Mouse (Mus musculus) neural tube, embryonic 15.5 days (tissue): ENCODE data around the gene Tro. TPM values are rescaled to one million over a fixed set of nuclear protein-coding genes. Genes with fewer than 3 reads are reported as not detected.

Source experiments
- ATAC-seq: fragments of 200-750 bp; cut with Nextera tagmentation; 2 replicates; pipeline ENCODE4 v1.8.0; 2017; ENCODE audit warnings: mild to moderate bottlenecking, moderate TSS enrichment, moderate library complexity; ENCODE audit not compliant: low FRiP score
- H3K27ac ChIP-seq: fragments of 300-500 bp; sonication (generic); replicated peaks from 2 replicates; pipeline ENCODE4 v1.5.1; 2015; ENCODE audit warnings: mild to moderate bottlenecking, inconsistent platforms
- H3K27me3 ChIP-seq: fragments of 300-500 bp; sonication (generic); replicated peaks from 2 replicates; pipeline ENCODE4 v1.6.1; 2015; ENCODE audit warnings: inconsistent platforms
- H3K36me3 ChIP-seq: fragments of 300-500 bp; sonication (generic); 2 replicates; pipeline ENCODE4 v1.6.1; 2015; ENCODE audit warnings: inconsistent platforms
- H3K4me1 ChIP-seq: fragments of 300-500 bp; sonication (generic); 2 replicates; pipeline ENCODE4 v1.6.1; 2015; ENCODE audit warnings: inconsistent platforms
- H3K4me2 ChIP-seq: fragments of 300-500 bp; sonication (generic); 2 replicates; pipeline ENCODE4 v1.6.1; 2015; ENCODE audit warnings: inconsistent platforms, mild to moderate bottlenecking, moderate library complexity
- H3K4me3 ChIP-seq: fragments of 300-500 bp; sonication (generic); replicated peaks from 2 replicates; pipeline ENCODE4 v1.5.1; 2015; ENCODE audit warnings: mild to moderate bottlenecking, inconsistent platforms
- H3K9ac ChIP-seq: fragments of 300-500 bp; sonication (generic); replicated peaks from 2 replicates; pipeline ENCODE4 v1.6.1; 2015; ENCODE audit warnings: mild to moderate bottlenecking, inconsistent platforms
- H3K9me3 ChIP-seq: fragments of 300-500 bp; sonication (generic); replicated peaks from 2 replicates; pipeline ENCODE4 v1.6.1; 2016; ENCODE audit warnings: inconsistent platforms
- WGBS: fragments of 180-500 bp; shearing (Covaris S2); methylation state at CpG from one replicate; pipeline ENCODE4 v1.1.7; 2015; ENCODE audit warnings: mixed read lengths; 5-methylcytosine and 5-hydroxymethylcytosine counted together
- polyA plus RNA-seq: library from polyadenylated mRNA; unstranded; fragments of >200 nt; fragmentation: Nextera tagmentation; extraction: Ambion mirVana; gene quantifications from 2 replicates; pipeline ENCODE4 v1.2.1, GENCODE M21; 2015

Tro gene
- 67.5 and 79.1 TPM in 2 replicates for polyA plus RNA-seq

- ATAC-seq, result peak; percentile 94
- 26% methylated on average over 37 of the region's 37 CpGs for WGBS
- 0 out of 2 replicates have a peak, but pooled peaks cover 13% of the 10 kb centered on the region for H3K4me1 ChIP-seq
Measured at GRCm38 (mm10) chrX:150656908-150657796, at the start of gene Tro. TSS of gene Tro (minus strand) at chrX:150657583.

GRCm38 (mm10) chrX:150677505-150677904 is 20.1 kb upstream of the Tro start:
- H3K27ac ChIP-seq, result no peak overlapping the region
- H3K9ac ChIP-seq, result no peak overlapping the region
- H3K4me2 ChIP-seq, result no peak overlapping the region
- H3K27me3 ChIP-seq, result no peaks in the 10 kb centered on the region
- WGBS, result 38% methylated on average over 1 of the region's 1 CpGs
- H3K36me3 ChIP-seq, result no peaks in the 10 kb centered on the region
- ATAC-seq, result no peak
- H3K9me3 ChIP-seq, result no peaks in the 10 kb centered on the region
- no peaks in the 10 kb centered on the region for H3K4me1 ChIP-seq
- no peak overlapping the region for H3K4me3 ChIP-seq

More at GRCm38 (mm10) chrX:150656908-150657796, at the start of gene Tro:
- Histone ChIP-seq H3K9me3 (no peaks in the 10 kb centered on the region), H3K4me3 (peak within 1 kb of the TSS; percentile 53), H3K4me2 (peak within 1 kb of the TSS; percentile 49), H3K27ac (peak within 1 kb of the TSS; percentile 81), H3K9ac (peak within 1 kb of the TSS; percentile 56), H3K36me3 (peaks cover 10% of the 10 kb centered on the region), H3K27me3 (no peaks in the 10 kb centered on the region)

GRCm38 (mm10) chrX:150662809-150663208 is 5.4 kb upstream of the Tro start:
- Histone ChIP-seq H3K27me3 (no peaks in the 10 kb centered on the region), H3K4me3 (no peak overlapping the region), H3K36me3 (no peaks in the 10 kb centered on the region), H3K27ac (no peak overlapping the region), H3K9me3 (no peaks in the 10 kb centered on the region), H3K4me2 (no peak overlapping the region), H3K9ac (no peak overlapping the region), H3K4me1 (no peaks in the 10 kb centered on the region)
- 35% methylated on average over 4 of the region's 4 CpGs for WGBS
- ATAC-seq, result no peak

GRCm38 (mm10) chrX:150657797-150658118 is 375 bp upstream of the Tro start:
- no peak for ATAC-seq
- 40% methylated on average over 3 of the region's 3 CpGs for WGBS
- H3K9me3 ChIP-seq, result no peaks in the 10 kb centered on the region
- peak overlapping the region; percentile 53 for H3K4me3 ChIP-seq
- peak overlapping the region; percentile 81 for H3K27ac ChIP-seq
- 0 out of 2 replicates have a peak, but pooled peaks cover 13% of the 10 kb centered on the region for H3K4me1 ChIP-seq
- no peaks in the 10 kb centered on the region for H3K27me3 ChIP-seq
- H3K9ac ChIP-seq, result peak overlapping the region; percentile 56; the same call in 1 of the 2 replicates
- H3K4me2 ChIP-seq, result peak overlapping the region; percentile 49
- peaks cover 7% of the 10 kb centered on the region for H3K36me3 ChIP-seq

GRCm38 (mm10) chrX:150656122-150656907 is 1.1 kb downstream of the Tro start:
- Histone ChIP-seq H3K9me3 (no peaks in the 10 kb centered on the region), H3K4me3 (peak overlapping the region; percentile 53), H3K27ac (peak overlapping the region; percentile 81), H3K9ac (peak overlapping the region; percentile 56), H3K27me3 (no peaks in the 10 kb centered on the region), H3K4me1 (0 out of 2 replicates have a peak, but pooled peaks cover 13% of the 10 kb centered on the region), H3K36me3 (peaks cover 11% of the 10 kb centered on the region), H3K4me2 (peak overlapping the region; percentile 49)
- peak; percentile 83 for ATAC-seq
- WGBS, result 31% methylated on average over 23 of the region's 44 CpGs

GRCm38 (mm10) chrX:150636421-150636820 is 21.0 kb downstream of the Tro start:
- ATAC-seq, result no peak

GRCm38 (mm10) chrX:150598882-150599281 is 58.5 kb downstream of the Tro start:
- Histone ChIP-seq H3K27ac (no peak overlapping the region), H3K4me2 (no peak overlapping the region), H3K9me3 (no peaks in the 10 kb centered on the region), H3K27me3 (no peaks in the 10 kb centered on the region; the same call in 1 of the 2 replicates), H3K36me3 (no peaks in the 10 kb centered on the region), H3K4me1 (no peaks in the 10 kb centered on the region), H3K4me3 (no peak overlapping the region), H3K9ac (no peak overlapping the region)
- WGBS, result 73% methylated on average over 2 of the region's 2 CpGs
- no peak for ATAC-seq

More at GRCm38 (mm10) chrX:150636421-150636820, 21.0 kb downstream of the Tro start:
- Histone ChIP-seq H3K36me3 (no peaks in the 10 kb centered on the region), H3K27me3 (no peaks in the 10 kb centered on the region), H3K4me1 (no peaks in the 10 kb centered on the region), H3K4me2 (no peak overlapping the region), H3K9ac (no peak overlapping the region), H3K4me3 (no peak overlapping the region), H3K27ac (no peak overlapping the region), H3K9me3 (no peaks in the 10 kb centered on the region)
- WGBS, result 73% methylated on average over 1 of the region's 1 CpGs

Other genes starting within 250 kb of the Tro start
- gene Tmem29, start 198.4 kb downstream of the Tro start, polyA plus RNA-seq, result 73.2 and 81.4 TPM in 2 replicates
- 37.6 and 48.9 TPM in 2 replicates for gene Alas2, start 110.2 kb downstream of the Tro start, polyA plus RNA-seq
- 4.5 and 4.9 TPM in 2 replicates for gene Pfkfb1, start 69.4 kb downstream of the Tro start, polyA plus RNA-seq
- gene Apex2, start 67.7 kb downstream of the Tro start, polyA plus RNA-seq, result 16.1 and 17.2 TPM in 2 replicates
- 522 and 556 TPM in 2 replicates for gene Maged2, start 156.8 kb upstream of the Tro start, polyA plus RNA-seq